Mouse (Mus musculus) urinary bladder, postnatal 10 days (tissue): ENCODE data around the gene Creg1.
A peak's percentile ranks its signal among the peaks of the same experiment; 100 is the strongest.
"Not testable (repeated sequence)": the region's sequence is repeated elsewhere in the genome, so short reads cannot be mapped to it uniquely, and the experiment has no call there.

Source experiments
- DNase-seq: peaks from one replicate; pipeline ENCODE4 v3.0.0; 2022; ENCODE audit warnings: low spot score

Gene Creg1

GRCm38 (mm10) chr1:165751838-165752237 lies 11.7 kb upstream of the Creg1 start:
- no peak for DNase-seq

GRCm38 (mm10) chr1:165754205-165754604 lies 9.3 kb upstream of the Creg1 start:
- no peak for DNase-seq

GRCm38 (mm10) chr1:165755194-165755593 lies 8.4 kb upstream of the Creg1 start:
- DNase-seq, result no peak

GRCm38 (mm10) chr1:165761522-165762305 lies 1.8 kb upstream of the Creg1 start:
- no peak for DNase-seq

GRCm38 (mm10) chr1:165762498-165762897 lies 1.0 kb upstream of the Creg1 start:
- DNase-seq, result not testable (repeated sequence)

GRCm38 (mm10) chr1:165762914-165763634 lies 472 bp upstream of the Creg1 start:
- no peak for DNase-seq

- no peak for DNase-seq
Observed at GRCm38 (mm10) chr1:165764571-165764970, 1.0 kb downstream of the Creg1 start.

GRCm38 (mm10) chr1:165765041-165765440 lies 1.5 kb downstream of the Creg1 start:
- DNase-seq, result no peak

GRCm38 (mm10) chr1:165765651-165766294 lies 2.2 kb downstream of the Creg1 start:
- no peak for DNase-seq

- no peak for DNase-seq
Observed at GRCm38 (mm10) chr1:165766295-165766890, 2.8 kb downstream of the Creg1 start.

- no peak for DNase-seq
Observed at GRCm38 (mm10) chr1:165768894-165769512, 5.5 kb downstream of the Creg1 start.

GRCm38 (mm10) chr1:165770181-165770759 lies 6.7 kb downstream of the Creg1 start:
- DNase-seq, result no peak

- DNase-seq, result peak; percentile 45
Observed at GRCm38 (mm10) chr1:165771491-165771897, 7.9 kb downstream of the Creg1 start.

- no peak for DNase-seq
Observed at GRCm38 (mm10) chr1:165771998-165772397, 8.5 kb downstream of the Creg1 start.

- no peak for DNase-seq
Observed at GRCm38 (mm10) chr1:165775518-165776294, 12.2 kb downstream of the Creg1 start.

- DNase-seq, result no peak
Observed at GRCm38 (mm10) chr1:165779954-165780585, 16.5 kb downstream of the Creg1 start.

- no peak for DNase-seq
Observed at GRCm38 (mm10) chr1:165780586-165781111, 17.1 kb downstream of the Creg1 start.

GRCm38 (mm10) chr1:165781426-165781825 lies 17.9 kb downstream of the Creg1 start:
- DNase-seq, result no peak

GRCm38 (mm10) chr1:165781911-165782310 lies 18.4 kb downstream of the Creg1 start:
- DNase-seq, result no peak

- no peak for DNase-seq
Observed at GRCm38 (mm10) chr1:165786296-165786695, 22.8 kb downstream of the Creg1 start.
